Mouse (Mus musculus): ENCODE measurements around the gene Adamts4. TPM values are rescaled to one million over a fixed set of nuclear protein-coding genes. Genes with fewer than 3 reads are reported as not detected.

Adamts4 gene
- polyA plus RNA-seq, 1 experiment from 2014 or later: 0.04 TPM

Other genes with a start within 250 kb of the Adamts4 start
- 192 to 337 TPM (median 269 TPM) in 3 replicates for gene Fcgr4, start 231.5 kb upstream of the Adamts4 start, polyA plus RNA-seq (2018)
- gene Fcgr3, start 185.5 kb upstream of the Adamts4 start, polyA plus RNA-seq (2018): 921 to 1,206 TPM (median 1,155 TPM) in 3 replicates
- gene Cfap126, start 136.5 kb upstream of the Adamts4 start, polyA plus RNA-seq (2018): 4.2 to 31.6 TPM (median 7.6 TPM) in 3 replicates
- gene Sdhc, start 99.8 kb upstream of the Adamts4 start, polyA plus RNA-seq (2018): 81.5 to 101 TPM (median 100 TPM) in 3 replicates
- 0.25 TPM in 1 of 3 replicates, not detected in the others for gene Mpz, start 99.7 kb upstream of the Adamts4 start, polyA plus RNA-seq (2018)
- gene Pcp4l1, start 54.2 kb upstream of the Adamts4 start, polyA plus RNA-seq (2018): 46.6 to 83.8 TPM (median 63.3 TPM) in 3 replicates
- gene Nr1i3, start 36.5 kb upstream of the Adamts4 start, polyA plus RNA-seq (2018): 0.13 TPM in 1 of 3 replicates, not detected in the others
- gene Tomm40l, start 27.9 kb upstream of the Adamts4 start, polyA plus RNA-seq (2018): 13.6 to 38.3 TPM (median 28.2 TPM) in 3 replicates
- gene Apoa2, start 25.4 kb upstream of the Adamts4 start, polyA plus RNA-seq (2018): 1.1 TPM in 1 of 3 replicates, not detected in the others
- 1,664 to 2,638 TPM (median 2,193 TPM) in 3 replicates for gene Fcer1g, start 16.1 kb upstream of the Adamts4 start, polyA plus RNA-seq (2018)
- 84.3 to 125 TPM (median 122 TPM) in 3 replicates for gene Ndufs2, start 967 bp downstream of the Adamts4 start, polyA plus RNA-seq (2018)
- 10.2 to 16.8 TPM (median 14.2 TPM) in 3 replicates for gene B4galt3, start 19.9 kb downstream of the Adamts4 start, polyA plus RNA-seq (2018)
- gene Ppox, start 30.8 kb downstream of the Adamts4 start, polyA plus RNA-seq (2018): 8.6 to 27.3 TPM (median 12.1 TPM) in 3 replicates
- gene Usp21, start 37.6 kb downstream of the Adamts4 start, polyA plus RNA-seq (2018): 17.1 to 34.6 TPM (median 21.1 TPM) in 3 replicates
- 67.0 to 116 TPM (median 112 TPM) in 3 replicates for gene Ufc1, start 44.6 kb downstream of the Adamts4 start, polyA plus RNA-seq (2018)
- 21.4 to 35.4 TPM (median 21.9 TPM) in 3 replicates for gene Dedd, start 78.7 kb downstream of the Adamts4 start, polyA plus RNA-seq (2018)
- 17.3 to 23.1 TPM (median 22.3 TPM) in 3 replicates for gene Nit1, start 95.2 kb downstream of the Adamts4 start, polyA plus RNA-seq (2018)
- gene Pfdn2, start 95.2 kb downstream of the Adamts4 start, polyA plus RNA-seq (2018): 47.7 to 119 TPM (median 64.5 TPM) in 3 replicates
- gene Klhdc9, start 110.4 kb downstream of the Adamts4 start, polyA plus RNA-seq (2018): 0.11 TPM in 1 of 3 replicates, not detected in the others
- 14.3 to 25.8 TPM (median 18.7 TPM) in 3 replicates for gene Nectin4, start 119.7 kb downstream of the Adamts4 start, polyA plus RNA-seq (2018)
- gene Arhgap30, start 138.5 kb downstream of the Adamts4 start, polyA plus RNA-seq (2018): 119 to 178 TPM (median 125 TPM) in 3 replicates
- 32.8 to 94.5 TPM (median 36.5 TPM) in 3 replicates for gene Usf1, start 160.9 kb downstream of the Adamts4 start, polyA plus RNA-seq (2018)
- 1.3 TPM in 1 of 3 replicates, not detected in the others for gene Tstd1, start 168.5 kb downstream of the Adamts4 start, polyA plus RNA-seq (2018)
- 0.39 to 1.7 TPM (median 0.56 TPM) in 3 replicates for gene F11r, start 187.1 kb downstream of the Adamts4 start, polyA plus RNA-seq (2018)

Measured in macrophage (primary cell).